37 mouse cellular contexts compared by ENCODE assay signal in the genomic region with DNA sequence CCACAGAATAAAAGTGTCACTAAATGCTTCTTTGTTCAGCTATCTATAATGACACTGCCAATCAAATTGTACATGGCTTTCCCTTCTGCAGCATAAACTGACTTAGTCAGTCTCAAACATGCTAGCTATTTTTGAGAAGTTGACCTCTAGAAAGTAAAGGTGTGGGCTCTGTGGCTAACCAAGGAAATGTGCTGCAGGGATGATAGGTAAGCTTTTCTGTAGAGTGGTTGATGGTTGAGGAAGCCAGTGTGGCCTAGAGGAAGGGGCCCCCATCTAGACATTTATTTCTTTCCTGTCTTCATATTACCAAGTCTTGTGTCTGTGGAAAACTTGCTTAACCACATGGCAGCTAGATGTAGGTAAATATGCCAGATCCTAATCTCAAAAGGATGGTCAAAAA.
DNase-seq lines count a peak whose midpoint lies in the region; ATAC-seq and TF ChIP-seq lines count a peak whose summit lies in the region.
"Had no signal": no experiment of that assay in that cellular context is flagged by ENCODE, and none has a peak within 500 bp of the region (broad histone marks: within the 10 kb centered on the region; RNA-seq: fewer than 3 reads in every experiment).

No protein-coding gene starts in this region.

- ATAC-seq in liver, embryonic 11.5 days (replicated peaks; ENCODE audit: low FRiP score): peak; percentile 34; the same call in 1 of the 2 replicates
- no peak for ATAC-seq in liver, postnatal 0 days
- ATAC-seq in granulocyte monocyte progenitor cell, adult 5-6 weeks (replicated peaks; ENCODE audit: poor library complexity, severe bottlenecking): peak; percentile 65
- ATAC-seq in megakaryocyte-erythroid progenitor cell, adult 5-6 weeks (replicated peaks; ENCODE audit: low FRiP score, low TSS enrichment, poor library complexity, severe bottlenecking): peak; percentile 59
- ATAC-seq in hindbrain, postnatal 0 days: no peak
- ATAC-seq: activated CD4-positive, CD25-positive, alpha-beta regulatory T cell, adult 4 months; forebrain, embryonic 14.5 days; intestine, embryonic 15.5 days; liver, embryonic 12.5 days; midbrain, embryonic 16.5 days had no signal

- no peak for TF ChIP-seq EP300 in liver, postnatal 0 days (IDR thresholded peaks at IDR 0.05; ENCODE audit: low read depth)

- no peak for DNase-seq in liver, embryonic 11.5 days (ENCODE audit: low spot score)
- DNase-seq in liver, postnatal 0 days: no peak
- DNase-seq in 416B (ENCODE audit: low read depth): peak; percentile 99
- DNase-seq in hindbrain, postnatal 0 days (ENCODE audit: low spot score): no peak
- DNase-seq in lung, adult 2 months: no peak
- DNase-seq: adrenal gland, adult 2 months; adrenal gland, postnatal 36 days; cerebellum, adult 2 months; cerebellum, postnatal 25 days; embryo, embryonic 11 days; gastrocnemius, postnatal 14 days; heart, adult 11 months; heart, postnatal 36 days; kidney, adult 2 months; kidney, postnatal 36 days; lung, adult 18-20 months; lung, postnatal 10 days; right cerebral cortex, postnatal 25 days; thymus, postnatal 4 days had no signal

- H3K4me3 ChIP-seq in liver, embryonic 11.5 days (ENCODE audit: low read depth, low read length): no peak overlapping the region
- H3K4me3 ChIP-seq in liver, postnatal 0 days (ENCODE audit: low read depth, low read length): no peak overlapping the region
- H3K4me3 ChIP-seq in hindbrain, postnatal 0 days (ENCODE audit: low read length): no peak overlapping the region
- no peak overlapping the region for H3K4me3 ChIP-seq in lung, adult 2 months (replicated peaks; ENCODE audit: extremely low read depth, low read depth, low read length)
- H3K4me3 ChIP-seq: embryonic facial prominence, embryonic 12.5 days; intestine, embryonic 15.5 days; layer of hippocampus, adult 2 months; left cerebral cortex, adult 2 months; limb, embryonic 13.5 days; liver, embryonic 12.5 days; myocyte; neural tube, embryonic 13.5 days had no signal

- no peaks in the 10 kb centered on the region for H3K9me3 ChIP-seq in liver, embryonic 11.5 days (ENCODE audit: control insufficient read depth, low read length)
- H3K9me3 ChIP-seq in liver, postnatal 0 days (ENCODE audit: low read length): no peaks in the 10 kb centered on the region
- no peaks in the 10 kb centered on the region; the same call in 1 of the 2 replicates for H3K9me3 ChIP-seq in hindbrain, postnatal 0 days (ENCODE audit: low read length)
- H3K9me3 ChIP-seq: embryonic facial prominence, embryonic 12.5 days; intestine, embryonic 15.5 days; limb, embryonic 13.5 days; liver, embryonic 12.5 days; neural tube, embryonic 13.5 days had no signal

- no peak for TF ChIP-seq CTCF in liver, postnatal 0 days (IDR thresholded peaks at IDR 0.05; ENCODE audit: low read depth)
- no peak for TF ChIP-seq CTCF in hindbrain, postnatal 0 days (IDR thresholded peaks at IDR 0.05; ENCODE audit: low read depth)
- no peak for TF ChIP-seq CTCF in lung, adult 2 months (IDR thresholded peaks at IDR 0.05; ENCODE audit: insufficient read depth, low read length)

- no peak overlapping the region for H3K4me2 ChIP-seq in liver, embryonic 11.5 days
- H3K4me2 ChIP-seq in liver, postnatal 0 days (ENCODE audit: low read depth, low read length): no peak overlapping the region
- H3K4me2 ChIP-seq in hindbrain, postnatal 0 days (ENCODE audit: low read depth, low read length): no peak overlapping the region
- H3K4me2 ChIP-seq: embryonic facial prominence, embryonic 12.5 days; heart, embryonic 11.5 days; hindbrain, embryonic 14.5 days; intestine, embryonic 15.5 days; limb, embryonic 13.5 days; liver, embryonic 12.5 days; midbrain, embryonic 11.5 days; neural tube, embryonic 13.5 days had no signal

- H3K9ac ChIP-seq in liver, embryonic 11.5 days (ENCODE audit: low read depth, low read length): no peak overlapping the region
- no peak overlapping the region for H3K9ac ChIP-seq in liver, postnatal 0 days (replicated peaks)
- no peak overlapping the region for H3K9ac ChIP-seq in hindbrain, postnatal 0 days (replicated peaks; ENCODE audit: low read length)
- H3K9ac ChIP-seq: embryonic facial prominence, embryonic 12.5 days; hindbrain, embryonic 14.5 days; intestine, embryonic 15.5 days; limb, embryonic 13.5 days; liver, embryonic 12.5 days; neural tube, embryonic 13.5 days had no signal

- H3K27ac ChIP-seq in liver, embryonic 11.5 days (ENCODE audit: low read depth, low read length): no peak overlapping the region
- H3K27ac ChIP-seq in liver, postnatal 0 days (ENCODE audit: low read depth): no peak overlapping the region
- H3K27ac ChIP-seq in hindbrain, postnatal 0 days: no peak overlapping the region
- H3K27ac ChIP-seq: embryonic facial prominence, embryonic 12.5 days; hindbrain, embryonic 14.5 days; intestine, embryonic 15.5 days; layer of hippocampus, adult 2 months; left cerebral cortex, adult 2 months; limb, embryonic 13.5 days; liver, embryonic 12.5 days; macrophage; neural tube, embryonic 13.5 days had no signal

- no peaks in the 10 kb centered on the region for H3K27me3 ChIP-seq in liver, embryonic 11.5 days (replicated peaks; ENCODE audit: control insufficient read depth, insufficient read depth, low read length)
- no peaks in the 10 kb centered on the region for H3K27me3 ChIP-seq in liver, postnatal 0 days (ENCODE audit: insufficient read depth, low read length)
- no peaks in the 10 kb centered on the region for H3K27me3 ChIP-seq in hindbrain, postnatal 0 days (ENCODE audit: insufficient read depth, low read length)
- H3K27me3 ChIP-seq: CH12.LX; embryonic facial prominence, embryonic 12.5 days; intestine, embryonic 15.5 days; limb, embryonic 13.5 days; liver, embryonic 12.5 days; neural tube, embryonic 13.5 days had no signal

- H3K4me1 ChIP-seq in liver, embryonic 11.5 days (replicated peaks; ENCODE audit: control insufficient read depth, insufficient read depth, low read length): no peaks in the 10 kb centered on the region
- H3K4me1 ChIP-seq in liver, postnatal 0 days (ENCODE audit: insufficient read depth): no peaks in the 10 kb centered on the region
- no peaks in the 10 kb centered on the region for H3K4me1 ChIP-seq in hindbrain, postnatal 0 days (ENCODE audit: insufficient read depth, low read length)
- H3K4me1 ChIP-seq in lung, adult 2 months (ENCODE audit: control insufficient read depth, insufficient read depth, low read length): no peaks in the 10 kb centered on the region
- H3K4me1 ChIP-seq: embryonic facial prominence, embryonic 12.5 days; intestine, embryonic 15.5 days; limb, embryonic 13.5 days; liver, embryonic 12.5 days; neural tube, embryonic 13.5 days had no signal

- no peaks in the 10 kb centered on the region for H3K36me3 ChIP-seq in liver, embryonic 11.5 days (ENCODE audit: control insufficient read depth, insufficient read depth, low read length)
- no peaks in the 10 kb centered on the region for H3K36me3 ChIP-seq in liver, postnatal 0 days (replicated peaks; ENCODE audit: insufficient read depth, low read length)
- no peaks in the 10 kb centered on the region for H3K36me3 ChIP-seq in hindbrain, postnatal 0 days (ENCODE audit: insufficient read depth, low read length)
- H3K36me3 ChIP-seq: embryonic facial prominence, embryonic 12.5 days; intestine, embryonic 15.5 days; limb, embryonic 13.5 days; liver, embryonic 12.5 days; neural tube, embryonic 13.5 days had no signal

- no peak for TF ChIP-seq POLR2A in lung, adult 2 months (IDR thresholded peaks at IDR 0.05; ENCODE audit: borderline replicate concordance, extremely low read depth, low read depth, low read length)

Comparison
In these comparisons a context has a peak if more than half of its experiments do, and no peak if none do; other contexts are left out.
1. ATAC-seq: peak in liver, embryonic 11.5 days (single experiment), granulocyte monocyte progenitor cell, adult 5-6 weeks (single experiment) and megakaryocyte-erythroid progenitor cell, adult 5-6 weeks (single experiment); none in liver, postnatal 0 days (single experiment) and hindbrain, postnatal 0 days (single experiment).